Mouse (Mus musculus) small intestine, adult 2 months (tissue): ENCODE data around the gene Ccdc28a. TPM values are rescaled to one million over a fixed set of nuclear protein-coding genes. Genes with fewer than 3 reads are reported as not detected.

Experiments
- H3K27ac ChIP-seq: fragments of 200-500 bp; 2 replicates; pipeline ENCODE4 v1.5.1; 2012; ENCODE audit warnings: low read depth, low read length, control low read depth, inconsistent platforms; ENCODE audit not compliant: insufficient read depth
- H3K27me3 ChIP-seq: fragments of 200-500 bp; 2 replicates; pipeline ENCODE4 v1.6.1; 2012; ENCODE audit warnings: mild to moderate bottlenecking, moderate library complexity, low read length, inconsistent platforms; ENCODE audit not compliant: control insufficient read depth, insufficient read depth
- H3K36me3 ChIP-seq: fragments of 200-500 bp; 2 replicates; pipeline ENCODE4 v1.6.1; 2012; ENCODE audit warnings: mild to moderate bottlenecking, low read length, control low read depth, inconsistent platforms; ENCODE audit not compliant: control insufficient read depth, insufficient read depth
- H3K4me1 ChIP-seq: fragments of 200-500 bp; 2 replicates; pipeline ENCODE4 v1.6.1; 2012; ENCODE audit warnings: low read length, inconsistent platforms, mixed read lengths; ENCODE audit not compliant: control insufficient read depth, insufficient read depth, insufficient read length
- H3K4me3 ChIP-seq: fragments of 200-500 bp; 2 replicates; pipeline ENCODE4 v1.5.1; 2012; ENCODE audit warnings: low read depth, mild to moderate bottlenecking, control low read depth, inconsistent platforms, low read length, moderate library complexity
- CTCF ChIP-seq: fragments of 200-500 bp; IDR thresholded peaks from 2 replicates; pipeline ENCODE4 v1.5.1; 2012; ENCODE audit warnings: low read depth, mild to moderate bottlenecking, control low read depth, inconsistent platforms, low read length, moderate library complexity, mixed read lengths; ENCODE audit not compliant: insufficient replicate concordance, insufficient read length; ENCODE audit errors: extremely low read depth
- POLR2A ChIP-seq: fragments of 200-500 bp; IDR thresholded peaks from 2 replicates; pipeline ENCODE4 v1.6.1; 2012; ENCODE audit warnings: low read depth, mild to moderate bottlenecking, control low read depth, inconsistent platforms, low read length, moderate library complexity
- WGBS: fragments of 180-500 bp; shearing (Covaris S2); methylation state at CpG from one replicate; pipeline ENCODE4 v1.1.7; 2018; 5-methylcytosine and 5-hydroxymethylcytosine counted together
- polyA plus RNA-seq: library from polyadenylated mRNA; depleted of rRNA; stranded (reverse); fragments of >200 nt; gene quantifications from 2 replicates; pipeline ENCODE4 v1.2.3, GENCODE M21; 2012; rRNA removed

The Ccdc28a gene
- polyA plus RNA-seq, 1 experiment, result 28.8 TPM

DNA sequence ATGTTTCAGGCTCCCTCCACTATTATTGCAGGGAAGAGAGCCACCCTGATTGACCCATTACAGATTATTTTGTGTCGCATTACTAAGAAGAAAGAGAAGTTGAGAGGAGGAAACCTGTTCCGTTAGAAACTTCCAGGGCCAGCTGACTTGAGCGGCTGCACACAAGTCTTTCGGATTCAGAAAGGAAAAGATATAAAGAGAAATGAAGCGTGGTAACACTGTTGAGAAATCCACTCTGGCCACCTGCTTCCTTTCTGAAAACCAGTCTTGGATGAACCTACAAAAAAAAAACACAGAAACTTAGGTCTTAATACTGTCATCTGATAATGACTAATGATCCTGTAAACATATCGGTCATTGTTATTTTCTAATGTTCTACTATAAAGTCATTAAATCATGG, 59.7 kb downstream of the Ccdc28a start:
- no peak for TF ChIP-seq POLR2A
- TF ChIP-seq CTCF, result no peak
- Histone ChIP-seq H3K27me3 (no peaks in the 10 kb centered on the region), H3K4me3 (no peak overlapping the region), H3K27ac (no peak overlapping the region), H3K4me1 (no peaks in the 10 kb centered on the region), H3K36me3 (no peaks in the 10 kb centered on the region)
- WGBS, result 90% methylated on average over 6 of the region's 6 CpGs

Other genes starting within 250 kb of the Ccdc28a start
- gene Abracl, start 211.7 kb downstream of the Ccdc28a start, polyA plus RNA-seq, result 1.4 and 2.4 TPM in 2 replicates
- 9.8 and 15.5 TPM in 2 replicates for gene Reps1, start 179.1 kb downstream of the Ccdc28a start, polyA plus RNA-seq
- not detected in 2 replicates for gene Ect2l, start 24.1 kb downstream of the Ccdc28a start, polyA plus RNA-seq
- gene Nhsl1, start 84.0 kb upstream of the Ccdc28a start, polyA plus RNA-seq, result 13.4 and 44.6 TPM in 2 replicates